Mouse (Mus musculus) MEL-GATA-1-ER (cell line): Measurements from ENCODE around the gene Acot7.

Source experiments
- DNase-seq: peaks from one replicate; pipeline ENCODE4 v3.0.0-alpha.2; 2012; ENCODE audit warnings: low read depth; ENCODE audit errors: extremely low read depth

The Acot7 gene

GRCm38 (mm10) chr4:152294188-152294929 is 116.4 kb downstream of the Acot7 start:
- no peak for DNase-seq

GRCm38 (mm10) chr4:152295916-152296315 is 118.0 kb downstream of the Acot7 start:
- peak; percentile 93 for DNase-seq

- DNase-seq = no peak
These were observed 118.4 kb downstream of the Acot7 start for GRCm38 (mm10) chr4:152296371-152296770.

- DNase-seq = peak; percentile 84
These were observed 119.2 kb downstream of the Acot7 start, which contains the start of gene Icmt for GRCm38 (mm10) chr4:152296874-152297861. Icmt (plus strand) TSS chr4:152297227.

GRCm38 (mm10) chr4:152298836-152299235 is 120.9 kb downstream of the Acot7 start:
- DNase-seq = no peak

- DNase-seq = no peak
These were observed 122.4 kb downstream of the Acot7 start for GRCm38 (mm10) chr4:152300375-152300774.

- DNase-seq = no peak
These were observed 124.1 kb downstream of the Acot7 start for GRCm38 (mm10) chr4:152302012-152302411.

GRCm38 (mm10) chr4:152303172-152303571 is 125.2 kb downstream of the Acot7 start:
- no peak for DNase-seq

GRCm38 (mm10) chr4:152304685-152305084 is 126.8 kb downstream of the Acot7 start:
- DNase-seq = no peak

- DNase-seq = no peak
These were observed 128.1 kb downstream of the Acot7 start for GRCm38 (mm10) chr4:152305991-152306390.

GRCm38 (mm10) chr4:152307542-152307941 is 129.6 kb downstream of the Acot7 start:
- DNase-seq = no peak

- no peak for DNase-seq
These were observed 134.3 kb downstream of the Acot7 start for GRCm38 (mm10) chr4:152312186-152312585.

- DNase-seq = no peak
These were observed 135.3 kb downstream of the Acot7 start for GRCm38 (mm10) chr4:152313211-152313632.

GRCm38 (mm10) chr4:152313934-152314333 is 136.0 kb downstream of the Acot7 start:
- DNase-seq = no peak

GRCm38 (mm10) chr4:152315498-152316213 is 137.7 kb downstream of the Acot7 start:
- DNase-seq = no peak

GRCm38 (mm10) chr4:152317631-152318033 is 139.7 kb downstream of the Acot7 start:
- no peak for DNase-seq

GRCm38 (mm10) chr4:152318517-152319234 is 140.7 kb downstream of the Acot7 start, which contains the start of gene Rnf207:
Rnf207 (minus strand) TSS chr4:152318993.
- no peak for DNase-seq
